Mouse (Mus musculus): ENCODE data around the gene Ssr3. TPM values are rescaled to one million over a fixed set of nuclear protein-coding genes. Genes with fewer than 3 reads are reported as not detected.

The Ssr3 gene
- total RNA-seq, 1 experiment = 251 TPM

GRCm38 (mm10) chr3:65435101-65435571 lies 42.7 kb upstream of the Ssr3 start:
- Histone ChIP-seq H3K36me3 (ENCODE audit: control insufficient read depth, insufficient read depth, low read length, poor library complexity, severe bottlenecking) (no peaks in the 10 kb centered on the region), H3K4me1 (ENCODE audit: control insufficient read depth in 2 of 2, insufficient read depth in 2 of 2, low read length in 2 of 2, poor library complexity in 1 of 2) (no peaks in the 10 kb centered on the region), H3K9me3 (ENCODE audit: control insufficient read depth, insufficient read depth, low read depth, low read length) (no peaks in the 10 kb centered on the region), H3K27ac (ENCODE audit: insufficient read depth, low read depth, low read length, poor library complexity, severe bottlenecking) (no peak overlapping the region), H3K9ac (ENCODE audit: insufficient read depth, low read depth, low read length, poor library complexity, severe bottlenecking) (no peak overlapping the region; the same call in 1 of the 2 replicates), H3K4me3 (ENCODE audit: insufficient read depth in 1 of 2, low read depth in 1 of 2, low read length in 2 of 2, poor library complexity in 1 of 2, severe bottlenecking in 1 of 2) (peak overlapping the region in 1 of 2 experiments; percentile 46; a peak in 2 of 4 replicates)
- no peak for DNase-seq (ENCODE audit: low read depth, low spot score)
- TF ChIP-seq MAFK (IDR thresholded peaks at IDR 0.05; ENCODE audit: insufficient read depth, low read depth, low read length) (no peak), HCFC1 (IDR thresholded peaks at IDR 0.05; ENCODE audit: borderline replicate concordance, insufficient read depth, low read length) (no peak), ZNF384 (IDR thresholded peaks at IDR 0.05; ENCODE audit: low read depth, low read length) (no peak), ZC3H11A (IDR thresholded peaks at IDR 0.05; ENCODE audit: borderline replicate concordance, low read depth, low read length) (no peak), CHD2 (IDR thresholded peaks at IDR 0.05; ENCODE audit: low read depth, low read length) (no peak)
- in situ Hi-C loops (cut with MboI; ENCODE audit: low sequenced_read_pairs in 2 of 2, unreplicated experiment in 2 of 2) = no loop called here

DNA sequence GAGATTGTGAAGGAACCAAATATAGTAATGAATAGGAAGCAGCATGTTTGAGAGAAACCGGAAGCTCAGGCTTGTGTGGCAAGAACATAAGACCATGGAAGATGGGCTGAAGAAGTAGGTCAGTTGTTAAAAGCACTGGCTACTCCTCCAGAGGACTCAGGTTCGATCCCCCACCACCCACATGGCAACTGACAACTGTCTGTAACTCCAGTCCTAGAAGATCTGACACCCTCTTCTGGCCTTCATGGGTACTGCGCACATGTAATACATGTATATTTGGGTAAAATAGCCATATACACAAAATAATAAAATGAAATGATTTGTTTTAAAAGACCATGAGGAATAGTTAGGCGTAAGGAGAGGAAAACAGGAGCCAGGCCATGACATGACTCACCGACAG lies 39.8 kb upstream of the Ssr3 start:
- Histone ChIP-seq H3K4me3 (ENCODE audit: insufficient read depth in 1 of 2, low read depth in 1 of 2, low read length in 2 of 2, poor library complexity in 1 of 2, severe bottlenecking in 1 of 2) (no peak overlapping the region), H3K27ac (ENCODE audit: insufficient read depth, low read depth, low read length, poor library complexity, severe bottlenecking) (no peak overlapping the region), H3K9ac (ENCODE audit: insufficient read depth, low read depth, low read length, poor library complexity, severe bottlenecking) (no peak overlapping the region), H3K4me1 (ENCODE audit: control insufficient read depth in 2 of 2, insufficient read depth in 2 of 2, low read length in 2 of 2, poor library complexity in 1 of 2) (no peaks in the 10 kb centered on the region), H3K9me3 (ENCODE audit: control insufficient read depth, insufficient read depth, low read depth, low read length) (no peaks in the 10 kb centered on the region), H3K36me3 (ENCODE audit: control insufficient read depth, insufficient read depth, low read length, poor library complexity, severe bottlenecking) (no peaks in the 10 kb centered on the region)
- TF ChIP-seq HCFC1 (IDR thresholded peaks at IDR 0.05; ENCODE audit: borderline replicate concordance, insufficient read depth, low read length) (no peak), ZC3H11A (IDR thresholded peaks at IDR 0.05; ENCODE audit: borderline replicate concordance, low read depth, low read length) (peak; percentile 16; the same call in 1 of the 2 replicates)
- in situ Hi-C loops (cut with MboI; ENCODE audit: low sequenced_read_pairs in 2 of 2, unreplicated experiment in 2 of 2) = no loop called here
- DNase-seq (ENCODE audit: low read depth, low spot score) = no peak

- in situ Hi-C loops (cut with MboI; ENCODE audit: low sequenced_read_pairs in 2 of 2, unreplicated experiment in 2 of 2) = no loop called here
- TF ChIP-seq MAFK (IDR thresholded peaks at IDR 0.05; ENCODE audit: insufficient read depth, low read depth, low read length) = no peak
- no peak for TF ChIP-seq CHD2 (IDR thresholded peaks at IDR 0.05; ENCODE audit: low read depth, low read length)
- TF ChIP-seq ZNF384 (IDR thresholded peaks at IDR 0.05; ENCODE audit: low read depth, low read length) = no peak
- TF ChIP-seq HCFC1 (IDR thresholded peaks at IDR 0.05; ENCODE audit: borderline replicate concordance, insufficient read depth, low read length) = no peak
- no peak for TF ChIP-seq ZC3H11A (IDR thresholded peaks at IDR 0.05; ENCODE audit: borderline replicate concordance, low read depth, low read length)
These were observed 27.3 kb upstream of the Ssr3 start for GRCm38 (mm10) chr3:65419706-65420105.

DNA sequence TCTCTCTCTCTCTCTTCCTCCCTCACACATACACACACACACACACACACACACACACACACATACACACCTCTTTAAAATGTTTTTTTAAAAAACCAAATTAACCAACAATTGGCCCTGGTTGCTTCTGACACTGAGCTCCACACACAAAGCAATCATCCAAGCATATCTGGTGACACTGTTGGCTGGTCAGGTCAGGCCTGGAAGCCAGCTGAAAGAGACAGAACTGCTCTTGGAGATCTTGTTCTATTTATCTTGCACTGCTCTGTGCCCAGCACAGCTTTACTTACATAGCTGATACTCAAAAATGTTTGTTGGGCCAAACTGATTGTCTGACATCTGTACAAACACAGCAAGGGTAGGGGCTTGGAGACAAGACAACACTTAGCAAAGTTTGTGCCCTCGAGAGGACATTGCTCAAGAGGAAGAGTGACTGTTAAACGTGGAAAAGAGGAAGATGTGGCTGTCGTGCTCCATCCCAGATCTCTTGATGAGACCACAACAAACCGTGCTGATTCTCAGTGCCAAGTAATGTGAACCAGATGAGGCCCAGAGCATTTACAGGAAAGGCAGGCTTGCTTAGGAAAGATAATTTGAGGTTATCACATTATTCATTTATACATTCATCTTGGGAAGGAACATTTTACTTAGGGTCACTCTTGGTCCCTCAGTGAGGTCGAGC lies 25.6 kb upstream of the Ssr3 start:
- no peak overlapping the region for H3K4me3 ChIP-seq (ENCODE audit: insufficient read depth in 1 of 2, low read depth in 1 of 2, low read length in 2 of 2, poor library complexity in 1 of 2, severe bottlenecking in 1 of 2)
- in situ Hi-C loops (cut with MboI; ENCODE audit: low sequenced_read_pairs in 2 of 2, unreplicated experiment in 2 of 2) = no loop called here

More at GRCm38 (mm10) chr3:65419706-65420105, 27.3 kb upstream of the Ssr3 start:
- DNase-seq (ENCODE audit: low read depth, low spot score) = no peak
- Histone ChIP-seq H3K4me3 (ENCODE audit: insufficient read depth in 1 of 2, low read depth in 1 of 2, low read length in 2 of 2, poor library complexity in 1 of 2, severe bottlenecking in 1 of 2) (no peak overlapping the region), H3K27ac (ENCODE audit: insufficient read depth, low read depth, low read length, poor library complexity, severe bottlenecking) (no peak overlapping the region), H3K36me3 (ENCODE audit: control insufficient read depth, insufficient read depth, low read length, poor library complexity, severe bottlenecking) (no peaks in the 10 kb centered on the region), H3K4me1 (ENCODE audit: control insufficient read depth in 2 of 2, insufficient read depth in 2 of 2, low read length in 2 of 2, poor library complexity in 1 of 2) (no peaks in the 10 kb centered on the region), H3K9me3 (ENCODE audit: control insufficient read depth, insufficient read depth, low read depth, low read length) (no peaks in the 10 kb centered on the region), H3K9ac (ENCODE audit: insufficient read depth, low read depth, low read length, poor library complexity, severe bottlenecking) (no peak overlapping the region)

More for the DNA sequence above, 25.6 kb upstream of the Ssr3 start:
- Histone ChIP-seq H3K27ac (ENCODE audit: insufficient read depth, low read depth, low read length, poor library complexity, severe bottlenecking) (no peak overlapping the region), H3K4me1 (ENCODE audit: control insufficient read depth in 2 of 2, insufficient read depth in 2 of 2, low read length in 2 of 2, poor library complexity in 1 of 2) (no peaks in the 10 kb centered on the region), H3K9ac (ENCODE audit: insufficient read depth, low read depth, low read length, poor library complexity, severe bottlenecking) (no peak overlapping the region), H3K36me3 (ENCODE audit: control insufficient read depth, insufficient read depth, low read length, poor library complexity, severe bottlenecking) (no peaks in the 10 kb centered on the region), H3K9me3 (ENCODE audit: control insufficient read depth, insufficient read depth, low read depth, low read length) (no peaks in the 10 kb centered on the region)
- no peak for DNase-seq (ENCODE audit: low read depth, low spot score)
- TF ChIP-seq ZC3H11A (IDR thresholded peaks at IDR 0.05; ENCODE audit: borderline replicate concordance, low read depth, low read length) (no peak), HCFC1 (IDR thresholded peaks at IDR 0.05; ENCODE audit: borderline replicate concordance, insufficient read depth, low read length) (no peak), ZNF384 (IDR thresholded peaks at IDR 0.05; ENCODE audit: low read depth, low read length) (no peak), MAFK (IDR thresholded peaks at IDR 0.05; ENCODE audit: insufficient read depth, low read depth, low read length) (no peak), CHD2 (IDR thresholded peaks at IDR 0.05; ENCODE audit: low read depth, low read length) (no peak)

Data from ES-E14 (cell line).